Mouse (Mus musculus): ENCODE measurements around the gene Nbr1. TPM values are rescaled to one million over a fixed set of nuclear protein-coding genes. Genes with fewer than 3 reads are reported as not detected.
"Not testable (repeated sequence)": the region's sequence is repeated elsewhere in the genome, so short reads cannot be mapped to it uniquely, and the experiment has no call there.

Nbr1 gene
- polyA plus RNA-seq, 1 experiment from 2014 or later, result 113 TPM

GRCm38 (mm10) chr11:101628733-101629417 lies 76.9 kb downstream of the Nbr1 start:
- WGBS, result 70% methylated on average over 4 of the region's 5 CpGs
- not testable (repeated sequence) for H3K9me3 ChIP-seq; H3K27me3 ChIP-seq; H3K36me3 ChIP-seq; ATAC-seq; H3K27ac ChIP-seq; H3K9ac ChIP-seq (replicated peaks)
- H3K4me2 ChIP-seq (replicated peaks), result peak overlapping the region; percentile 92
- peak overlapping the region; percentile 67; the same call in 1 of the 2 replicates for H3K4me3 ChIP-seq (replicated peaks)
- H3K4me1 ChIP-seq (replicated peaks), result peaks cover 16% of the 10 kb centered on the region

Other genes starting within 250 kb of the Nbr1 start
- 178 and 194 TPM in 2 replicates for gene Becn1, start 249.9 kb upstream of the Nbr1 start, polyA plus RNA-seq (2015; fragmentation: Nextera tagmentation; extraction: Ambion mirVana)
- 126 and 134 TPM in 2 replicates for gene Psme3, start 235.9 kb upstream of the Nbr1 start, polyA plus RNA-seq (2015; fragmentation: Nextera tagmentation; extraction: Ambion mirVana)
- gene Aoc2, start 227.1 kb upstream of the Nbr1 start, polyA plus RNA-seq (2015; fragmentation: Nextera tagmentation; extraction: Ambion mirVana), result 2.4 and 2.5 TPM in 2 replicates
- not detected in 2 replicates for gene Aoc3, start 221.5 kb upstream of the Nbr1 start, polyA plus RNA-seq (2015; fragmentation: Nextera tagmentation; extraction: Ambion mirVana)
- gene G6pc, start 184.6 kb upstream of the Nbr1 start, polyA plus RNA-seq (2015; fragmentation: Nextera tagmentation; extraction: Ambion mirVana), result not detected in 2 replicates
- gene Aarsd1, start 134.5 kb upstream of the Nbr1 start, polyA plus RNA-seq (2015; fragmentation: Nextera tagmentation; extraction: Ambion mirVana), result 94.8 and 101 TPM in 2 replicates
- gene Gm27029, start 127.4 kb upstream of the Nbr1 start, polyA plus RNA-seq (2015; fragmentation: Nextera tagmentation; extraction: Ambion mirVana), result 6.6 and 8.5 TPM in 2 replicates
- 26.2 and 26.4 TPM in 2 replicates for gene Rundc1, start 127.1 kb upstream of the Nbr1 start, polyA plus RNA-seq (2015; fragmentation: Nextera tagmentation; extraction: Ambion mirVana)
- gene Ptges3l, start 126.8 kb upstream of the Nbr1 start, polyA plus RNA-seq (2015; fragmentation: Nextera tagmentation; extraction: Ambion mirVana), result 2.0 and 2.6 TPM in 2 replicates
- 303 and 310 TPM in 2 replicates for gene Rpl27, start 109.9 kb upstream of the Nbr1 start, polyA plus RNA-seq (2015; fragmentation: Nextera tagmentation; extraction: Ambion mirVana)
- gene Ifi35, start 103.7 kb upstream of the Nbr1 start, polyA plus RNA-seq (2015; fragmentation: Nextera tagmentation; extraction: Ambion mirVana), result 2.2 and 2.3 TPM in 2 replicates
- gene Rnd2, start 87.2 kb upstream of the Nbr1 start, polyA plus RNA-seq (2015; fragmentation: Nextera tagmentation; extraction: Ambion mirVana), result 102 and 117 TPM in 2 replicates
- gene Vat1, start 85.9 kb upstream of the Nbr1 start, polyA plus RNA-seq (2015; fragmentation: Nextera tagmentation; extraction: Ambion mirVana), result 79.5 and 91.5 TPM in 2 replicates
- gene Brca1, start 194 bp upstream of the Nbr1 start, polyA plus RNA-seq (2015; fragmentation: Nextera tagmentation; extraction: Ambion mirVana), result 4.7 and 5.3 TPM in 2 replicates
- gene Tmem106a, start 30.1 kb downstream of the Nbr1 start, polyA plus RNA-seq (2015; fragmentation: Nextera tagmentation; extraction: Ambion mirVana), result 2.1 and 2.7 TPM in 2 replicates
- gene Gm11634, start 47.1 kb downstream of the Nbr1 start, polyA plus RNA-seq (2015; fragmentation: Nextera tagmentation; extraction: Ambion mirVana), result not detected in 2 replicates
- gene Rdm1, start 75.0 kb downstream of the Nbr1 start, polyA plus RNA-seq (2015; fragmentation: Nextera tagmentation; extraction: Ambion mirVana), result 21.7 and 24.8 TPM in 2 replicates
- gene Arl4d, start 113.4 kb downstream of the Nbr1 start, polyA plus RNA-seq (2015; fragmentation: Nextera tagmentation; extraction: Ambion mirVana), result 5.1 and 8.4 TPM in 2 replicates
- 39.0 and 41.4 TPM in 2 replicates for gene Dhx8, start 180.8 kb downstream of the Nbr1 start, polyA plus RNA-seq (2015; fragmentation: Nextera tagmentation; extraction: Ambion mirVana)
- 1.9 and 4.1 TPM in 2 replicates for gene Etv4, start 233.2 kb downstream of the Nbr1 start, polyA plus RNA-seq (2015; fragmentation: Nextera tagmentation; extraction: Ambion mirVana)

All from midbrain, embryonic 13.5 days (tissue).